Mouse (Mus musculus): ENCODE results near the gene P2ry12.

DNA sequence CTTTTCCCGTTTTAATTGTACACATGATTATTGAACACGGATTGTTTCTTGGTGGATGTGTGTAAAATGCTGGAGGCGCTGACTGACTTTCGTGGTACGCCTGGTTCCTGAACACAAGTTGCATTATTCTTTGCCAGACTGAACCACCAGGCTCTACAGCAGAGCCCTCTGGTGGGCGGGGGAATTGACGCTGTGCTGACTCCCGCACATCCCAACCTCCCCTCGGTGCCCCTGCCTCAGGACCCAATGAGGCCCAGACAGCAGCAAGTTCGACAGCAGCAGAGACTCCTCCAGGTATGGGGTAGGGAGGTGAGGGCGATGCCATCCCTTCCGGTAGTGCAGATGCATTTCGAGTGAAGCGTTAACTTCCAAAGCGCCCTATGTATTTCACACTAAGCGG lies 35.0 kb upstream of the P2ry12 start:
- peak; percentile 14; the same call in 1 of the 2 replicates for TF ChIP-seq CTCF (conservative IDR thresholded peaks at IDR 0.05; ENCODE audit: low read length)
- no peak for TF ChIP-seq NANOG (IDR thresholded peaks at IDR 0.05; ENCODE audit: borderline replicate concordance, low read length)

All from E14TG2a.4 (cell line).